Mouse (Mus musculus) megakaryocyte, embryonic 14.5 days (primary cell): ENCODE measurements around the gene Pcbp1. TPM values are rescaled to one million over a fixed set of nuclear protein-coding genes. Genes with fewer than 3 reads are reported as not detected.

ENCODE experiments used
- H3K27me3 ChIP-seq: replicated peaks from 2 replicates; pipeline ENCODE3; 2012; ENCODE audit warnings: inconsistent platforms
- H3K36me3 ChIP-seq: replicated peaks from 2 replicates; pipeline ENCODE3; 2012; ENCODE audit warnings: low read length, inconsistent platforms, mixed read lengths
- H3K4me1 ChIP-seq: 2 replicates; pipeline ENCODE4 v1.6.1; 2012; ENCODE audit warnings: inconsistent platforms
- H3K4me3 ChIP-seq: replicated peaks from 2 replicates; pipeline ENCODE3; 2012; ENCODE audit warnings: moderate library complexity, mild to moderate bottlenecking, inconsistent platforms
- H3K9me3 ChIP-seq: 2 replicates; pipeline ENCODE4 v1.6.1; 2012; ENCODE audit warnings: inconsistent platforms
- FLI1 ChIP-seq: IDR thresholded peaks from 2 replicates; pipeline ENCODE4 v1.6.1; 2012; ENCODE audit warnings: low read length, inconsistent platforms, mixed read lengths
- GATA1 ChIP-seq: IDR thresholded peaks from 3 replicates; pipeline ENCODE4 v1.6.1; 2012; ENCODE audit warnings: mixed read lengths, low read length, inconsistent platforms, borderline replicate concordance
- polyA plus RNA-seq: library from polyadenylated mRNA; stranded (reverse); fragments of >175 nt; gene quantifications from 2 replicates; pipeline ENCODE4 v1.2.3, GENCODE M21; 2012; ENCODE audit warnings: low replicate concordance; ENCODE audit not compliant: insufficient read depth

Gene Pcbp1
- polyA plus RNA-seq, 1 experiment, result 984 TPM

DNA sequence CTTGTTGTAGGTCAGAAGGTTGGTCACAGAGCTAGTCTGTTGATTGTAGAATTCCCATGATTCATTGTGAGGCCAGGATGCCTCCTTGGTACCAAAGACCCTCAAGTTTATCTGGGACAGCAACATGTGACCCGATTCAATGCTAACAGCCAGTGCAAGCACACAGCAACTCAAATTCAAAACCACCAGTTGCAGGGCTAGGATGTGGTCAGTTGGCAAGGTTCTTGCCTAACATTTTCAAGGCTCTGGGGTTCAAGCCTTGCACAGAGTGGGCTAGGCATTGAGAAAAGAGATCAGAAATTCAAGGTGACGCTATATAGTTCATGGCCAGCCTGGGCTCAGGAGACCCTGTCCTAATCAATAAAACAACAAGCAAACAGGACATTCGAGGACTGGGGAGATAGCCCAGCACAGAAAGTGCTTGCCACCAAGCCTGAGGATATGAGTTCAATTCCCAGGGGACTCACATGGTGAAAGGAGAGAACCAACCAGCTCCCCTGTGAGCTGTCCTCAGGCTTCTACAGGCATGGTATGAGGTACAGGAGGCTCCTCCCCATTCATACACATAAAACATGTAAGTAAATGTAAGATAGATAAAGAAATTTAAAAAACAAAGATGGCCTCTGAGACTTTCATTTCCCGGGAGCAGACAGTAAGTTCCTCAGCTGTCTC is 16.8 kb downstream of the Pcbp1 start:
- Histone ChIP-seq H3K4me3 (peak overlapping the region; percentile 48), H3K36me3 (no peaks in the 10 kb centered on the region), H3K27me3 (peaks cover 9% of the 10 kb centered on the region), H3K9me3 (no peaks in the 10 kb centered on the region), H3K4me1 (peaks cover 44% of the 10 kb centered on the region)
- no peak for TF ChIP-seq GATA1

DNA sequence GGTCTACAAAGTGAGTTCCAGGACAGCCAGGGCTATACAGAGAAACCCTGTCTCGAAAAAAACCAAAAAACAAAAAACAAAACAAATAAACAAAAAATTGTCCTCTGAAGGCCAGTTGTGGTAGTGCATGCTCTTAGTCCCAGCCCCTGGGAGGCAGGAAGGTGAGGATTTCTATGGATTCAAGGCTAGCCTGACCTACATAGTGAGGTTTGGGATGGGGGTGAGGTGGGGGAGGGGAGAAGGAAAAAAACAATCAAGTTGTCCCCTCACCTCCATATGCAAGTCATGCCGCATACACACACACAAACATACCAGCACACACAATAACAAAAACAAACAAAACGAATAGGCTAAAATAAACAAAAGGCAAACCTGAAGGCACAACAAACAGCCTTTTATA is 17.4 kb downstream of the Pcbp1 start:
- H3K27me3 ChIP-seq, result peaks cover 9% of the 10 kb centered on the region
- peaks cover 50% of the 10 kb centered on the region for H3K4me1 ChIP-seq
- no peak for TF ChIP-seq FLI1
- TF ChIP-seq GATA1, result no peak
- H3K9me3 ChIP-seq, result no peaks in the 10 kb centered on the region
- H3K36me3 ChIP-seq, result no peaks in the 10 kb centered on the region
- no peak overlapping the region for H3K4me3 ChIP-seq

DNA sequence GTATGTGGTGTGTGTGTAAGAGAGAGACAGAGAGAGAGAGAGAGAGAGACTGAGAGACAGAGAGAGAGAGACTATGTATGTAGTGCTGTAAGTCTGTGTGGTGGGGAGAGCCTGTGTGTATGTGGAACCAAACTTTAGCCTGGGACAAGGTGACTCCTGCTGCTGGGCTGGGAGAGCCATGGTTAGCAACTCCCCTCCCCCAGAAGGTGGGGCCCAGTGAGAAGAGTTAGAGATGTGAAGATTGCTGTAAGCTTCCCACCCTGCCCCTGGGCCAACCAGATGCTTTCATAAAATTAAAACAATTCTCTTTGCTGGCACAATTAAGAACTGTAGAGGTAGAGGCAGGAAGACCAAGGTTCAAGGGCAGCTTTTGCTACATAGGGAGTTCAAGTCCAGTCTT is 19.0 kb downstream of the Pcbp1 start:
- no peaks in the 10 kb centered on the region for H3K36me3 ChIP-seq
- H3K4me3 ChIP-seq, result no peak overlapping the region
- peaks cover 52% of the 10 kb centered on the region for H3K4me1 ChIP-seq
- no peaks in the 10 kb centered on the region for H3K9me3 ChIP-seq
- H3K27me3 ChIP-seq, result peaks cover 8% of the 10 kb centered on the region
- TF ChIP-seq GATA1, result no peak
- TF ChIP-seq FLI1, result no peak

DNA sequence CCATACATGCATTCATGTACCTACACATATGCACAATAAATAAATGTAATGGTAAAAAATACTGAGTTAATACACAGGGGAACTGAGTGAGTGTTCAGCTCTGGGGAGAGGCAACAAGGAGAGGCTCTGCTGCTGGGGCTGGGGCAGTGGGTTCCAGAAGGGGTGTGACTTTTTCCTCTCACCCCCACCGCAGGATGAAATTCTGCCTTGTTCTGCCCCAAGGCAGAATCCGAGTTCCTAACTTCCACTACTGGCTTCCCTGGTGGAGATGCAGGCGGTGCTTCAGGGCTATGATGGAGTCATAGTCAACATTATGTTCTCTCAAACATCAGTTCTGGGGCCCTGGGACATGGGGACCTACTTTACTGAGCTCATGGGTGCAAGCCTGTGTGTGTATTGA is 19.8 kb downstream of the Pcbp1 start:
- H3K4me1 ChIP-seq, result peaks cover 47% of the 10 kb centered on the region
- H3K36me3 ChIP-seq, result no peaks in the 10 kb centered on the region
- H3K9me3 ChIP-seq, result no peaks in the 10 kb centered on the region; the same call in 1 of the 2 replicates
- H3K27me3 ChIP-seq, result peaks cover 8% of the 10 kb centered on the region
- TF ChIP-seq GATA1 (no peak), FLI1 (no peak)
- H3K4me3 ChIP-seq, result no peak overlapping the region

DNA sequence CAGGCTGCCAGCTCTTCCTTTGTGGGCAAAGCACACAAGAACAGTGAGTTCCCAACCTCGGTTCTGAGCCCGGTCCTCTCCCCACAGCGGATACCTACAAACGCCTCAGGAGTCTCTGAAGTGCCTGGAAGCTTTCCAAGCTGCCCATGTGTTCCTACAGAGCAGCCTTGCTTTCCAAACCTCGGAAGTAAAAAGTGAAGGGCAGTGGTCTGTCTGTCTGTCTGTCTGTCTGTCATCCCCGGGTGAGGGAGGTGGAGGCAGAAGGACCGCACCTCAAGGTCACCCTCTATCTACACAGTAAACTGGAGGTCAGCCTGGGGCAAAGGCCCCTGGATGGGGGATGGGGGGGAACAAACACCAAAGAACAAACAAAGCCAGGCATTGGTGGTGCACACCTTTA is 20.4 kb downstream of the Pcbp1 start:
- H3K27me3 ChIP-seq, result peaks cover 6% of the 10 kb centered on the region
- H3K4me1 ChIP-seq, result peaks cover 43% of the 10 kb centered on the region
- H3K36me3 ChIP-seq, result no peaks in the 10 kb centered on the region
- H3K4me3 ChIP-seq, result no peak overlapping the region
- no peaks in the 10 kb centered on the region; the same call in 1 of the 2 replicates for H3K9me3 ChIP-seq
- no peak for TF ChIP-seq FLI1
- no peak for TF ChIP-seq GATA1

DNA sequence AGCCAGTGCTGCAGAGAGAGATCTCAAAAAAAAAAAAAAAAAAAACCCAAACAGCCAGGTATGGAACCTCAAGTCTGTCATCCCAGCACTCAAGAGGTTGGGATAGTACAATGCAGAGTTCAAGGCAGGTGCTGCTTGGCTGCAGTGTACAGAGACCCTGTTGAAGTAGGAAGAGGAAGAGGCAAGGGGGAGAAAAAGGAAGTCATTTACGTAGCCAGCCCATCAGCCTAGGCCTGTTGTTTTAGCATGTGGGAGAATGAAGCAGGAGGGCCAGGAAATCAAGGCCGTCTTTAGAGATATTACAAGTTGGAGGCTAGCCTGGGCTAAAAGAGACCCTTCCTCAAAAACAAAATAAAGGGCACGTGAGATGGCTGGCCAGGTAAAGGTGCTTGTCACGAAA is 22.6 kb downstream of the Pcbp1 start:
- Histone ChIP-seq H3K4me3 (no peak overlapping the region), H3K4me1 (peaks cover 35% of the 10 kb centered on the region), H3K9me3 (no peaks in the 10 kb centered on the region; the same call in 1 of the 2 replicates), H3K27me3 (peaks cover 6% of the 10 kb centered on the region), H3K36me3 (no peaks in the 10 kb centered on the region)
- TF ChIP-seq GATA1 (no peak), FLI1 (no peak)

DNA sequence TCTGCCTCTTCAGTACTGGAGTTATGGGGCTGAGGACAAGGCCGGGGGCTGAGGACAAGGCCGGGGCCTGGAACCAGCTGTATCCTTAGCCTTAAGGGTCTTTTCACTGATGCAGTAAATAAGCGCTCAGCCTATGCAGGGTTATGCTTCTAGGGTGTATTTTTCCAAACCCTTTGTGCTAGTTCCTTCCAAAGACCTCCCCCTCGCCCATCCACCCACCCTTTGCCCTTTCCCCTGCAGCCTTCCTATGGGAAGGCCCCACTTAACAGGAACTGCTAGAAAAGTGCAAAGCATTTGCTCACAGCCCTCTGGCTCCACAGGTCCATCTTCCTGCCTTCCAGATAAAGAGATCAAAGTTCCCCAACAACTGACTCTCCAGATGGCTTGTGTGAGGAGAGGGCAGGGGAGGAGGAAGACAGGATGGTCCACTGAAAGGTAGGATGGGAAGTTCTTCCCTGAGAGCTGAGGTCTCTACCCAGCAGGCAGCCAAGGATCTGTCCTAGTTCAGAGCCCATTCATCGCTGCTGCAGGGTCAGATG is 26.5 kb downstream of the Pcbp1 start:
- TF ChIP-seq GATA1 (no peak), FLI1 (no peak)
- H3K9me3 ChIP-seq, result peaks cover 4% of the 10 kb centered on the region
- H3K4me1 ChIP-seq, result peaks cover 48% of the 10 kb centered on the region
- no peaks in the 10 kb centered on the region for H3K36me3 ChIP-seq
- H3K27me3 ChIP-seq, result no peaks in the 10 kb centered on the region
- H3K4me3 ChIP-seq, result no peak overlapping the region

DNA sequence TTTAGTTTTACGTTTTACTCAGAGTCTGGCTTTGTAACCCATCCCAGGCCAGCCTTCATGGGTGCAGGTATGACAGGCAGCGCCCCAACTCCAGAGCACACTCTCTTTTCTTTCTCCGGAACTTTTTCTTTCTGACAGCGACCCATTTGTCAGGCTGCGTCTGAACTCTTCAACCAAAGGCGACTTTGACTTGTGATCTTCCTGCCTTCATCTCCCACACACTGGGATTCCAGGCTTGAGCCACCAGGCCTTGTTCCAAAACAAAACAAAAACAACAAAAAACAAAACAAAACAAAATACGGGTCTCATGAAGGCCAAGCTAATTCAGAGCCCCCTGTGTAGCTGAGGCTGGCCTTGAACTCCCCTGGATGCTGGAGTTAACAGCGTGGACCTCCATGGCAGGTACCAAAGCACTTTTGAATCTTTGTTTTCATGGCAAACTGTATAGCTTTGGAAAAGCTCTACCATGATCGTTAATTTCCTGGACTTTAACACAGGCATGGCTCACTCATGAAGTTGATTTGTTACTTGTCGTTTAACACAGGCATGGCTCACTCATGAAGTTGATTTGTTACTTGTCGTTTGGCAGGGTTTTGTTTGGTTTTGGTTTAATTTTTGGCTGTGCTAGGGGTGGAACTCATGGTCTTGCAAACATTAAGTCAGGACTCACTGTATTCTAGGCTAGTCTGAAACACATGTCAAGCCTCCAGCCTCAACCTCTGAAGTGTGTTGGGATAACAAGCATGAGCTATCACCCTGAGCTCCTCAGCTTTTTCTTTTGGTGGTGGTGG is 28.0 kb downstream of the Pcbp1 start:
- no peak overlapping the region for H3K4me3 ChIP-seq
- peaks cover 4% of the 10 kb centered on the region for H3K9me3 ChIP-seq
- no peaks in the 10 kb centered on the region for H3K27me3 ChIP-seq
- TF ChIP-seq FLI1, result no peak
- TF ChIP-seq GATA1, result no peak
- peaks cover 45% of the 10 kb centered on the region for H3K4me1 ChIP-seq
- no peaks in the 10 kb centered on the region for H3K36me3 ChIP-seq

DNA sequence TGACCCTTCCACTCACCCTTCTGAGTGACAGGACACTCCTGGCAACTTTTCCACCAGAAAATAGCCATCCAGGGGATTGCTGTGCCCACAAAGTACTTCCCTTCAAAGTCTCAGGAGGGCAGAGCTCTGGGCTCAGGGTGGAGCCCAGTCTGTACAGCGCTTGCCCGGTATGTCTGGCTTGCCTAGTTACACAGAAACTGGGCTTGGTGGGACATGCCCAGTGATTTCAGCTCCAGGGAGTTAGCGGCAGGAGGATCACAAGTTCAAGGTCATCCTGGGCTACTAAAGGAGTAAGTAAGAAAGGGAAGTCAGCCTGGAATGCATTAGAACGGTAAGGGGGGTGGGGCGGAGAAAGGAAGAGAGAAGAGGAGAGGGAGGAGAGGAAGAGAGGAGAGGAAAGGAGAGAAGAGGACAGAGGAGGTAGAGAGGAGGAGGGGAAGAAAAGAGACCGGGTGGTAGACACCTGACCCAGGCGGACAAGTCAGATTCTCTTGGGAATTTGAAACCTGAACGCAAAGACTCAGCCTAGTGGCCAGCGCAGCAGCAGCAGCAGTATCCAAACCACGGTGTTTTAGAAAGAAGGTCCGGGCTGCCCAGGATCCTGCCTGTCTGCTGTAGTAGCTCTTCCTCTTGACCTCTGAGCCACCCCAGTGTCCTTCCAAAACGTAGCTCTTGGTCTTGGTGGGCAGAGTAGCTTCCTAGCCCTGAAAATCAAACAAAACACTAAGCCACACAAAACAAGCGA is 28.9 kb downstream of the Pcbp1 start:
- Histone ChIP-seq H3K4me1 (peaks cover 46% of the 10 kb centered on the region), H3K9me3 (peaks cover 4% of the 10 kb centered on the region), H3K27me3 (no peaks in the 10 kb centered on the region), H3K4me3 (peak overlapping the region; percentile 20), H3K36me3 (no peaks in the 10 kb centered on the region)
- TF ChIP-seq GATA1 (no peak), FLI1 (no peak)

DNA sequence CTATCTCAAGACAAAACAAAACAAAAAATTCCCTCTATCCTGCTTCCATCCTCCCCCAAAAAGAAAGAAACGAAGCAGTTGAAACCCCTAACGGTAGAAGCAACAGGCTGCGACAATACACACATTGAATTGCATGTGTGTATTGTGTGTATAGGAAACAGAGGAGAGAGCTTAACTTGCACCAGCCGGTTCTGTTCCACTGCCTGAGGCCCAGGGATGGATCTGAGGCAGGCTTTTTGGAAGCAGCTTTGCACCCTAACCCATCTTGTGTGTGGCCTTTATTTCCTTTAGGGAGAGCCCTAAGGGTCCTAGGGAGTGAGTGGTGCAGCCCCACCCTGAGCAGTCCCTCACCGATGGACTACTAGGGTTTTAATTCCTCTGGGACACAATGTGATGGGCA is 29.5 kb downstream of the Pcbp1 start:
- Histone ChIP-seq H3K9me3 (peaks cover 4% of the 10 kb centered on the region), H3K27me3 (no peaks in the 10 kb centered on the region), H3K36me3 (no peaks in the 10 kb centered on the region), H3K4me3 (no peak overlapping the region), H3K4me1 (peaks cover 46% of the 10 kb centered on the region)
- no peak for TF ChIP-seq FLI1
- TF ChIP-seq GATA1, result no peak
